ENCODE assay signal across 11 mouse cellular contexts in genomic region chr2:10242970-10243369, GRCm38 (mm10).
DNase-seq lines count a peak whose midpoint lies in the region; ATAC-seq and TF ChIP-seq lines count a peak whose summit lies in the region.
"Had no signal": no experiment of that assay in that cellular context is flagged by ENCODE, and none has a peak within 500 bp of the region (broad histone marks: within the 10 kb centered on the region; RNA-seq: fewer than 3 reads in every experiment).

No protein-coding gene starts in this region.

- H3K4me1 ChIP-seq in stomach, postnatal 0 days (replicated peaks; ENCODE audit: control insufficient read depth, insufficient read depth), result no peaks in the 10 kb centered on the region

- H3K4me2 ChIP-seq in stomach, postnatal 0 days (replicated peaks; ENCODE audit: low read depth), result no peak overlapping the region

- ATAC-seq in stomach, postnatal 0 days (ENCODE audit: low FRiP score, low TSS enrichment), result peak; percentile 60; the same call in 1 of the 2 replicates
- no peak for ATAC-seq in monocyte, adult 5-6 weeks (replicated peaks; ENCODE audit: insufficient number of reproducible peaks, low FRiP score, low TSS enrichment, poor library complexity, severe bottlenecking)
- no peak for ATAC-seq in activated CD4-positive, CD25-positive, alpha-beta regulatory T cell, adult 4 months
- ATAC-seq: hindbrain, postnatal 0 days had no signal

- WGBS in stomach, postnatal 0 days, result 12% methylated on average over 9 of the region's 9 CpGs

- H3K9me3 ChIP-seq in stomach, postnatal 0 days (ENCODE audit: control insufficient read depth, low read length), result no peaks in the 10 kb centered on the region

- no peak overlapping the region for H3K9ac ChIP-seq in stomach, postnatal 0 days (ENCODE audit: low read length)

- TF ChIP-seq EP300 in stomach, postnatal 0 days (optimal IDR thresholded peaks at IDR 0.05), result no peak

- intact Hi-C loops in gastrocnemius, adult 2 months (cut with DNase I), result no loop called here
- intact Hi-C loops in gastrocnemius, postnatal 14 days (cut with DNase I; ENCODE audit: low total_unique reads), result no loop called here

- H3K4me3 ChIP-seq in gastrocnemius, adult 2 months, result no peak overlapping the region
- no peak overlapping the region for H3K4me3 ChIP-seq in stomach, postnatal 0 days (ENCODE audit: low read depth, low read length)
- H3K4me3 ChIP-seq: megakaryocyte, embryonic 14.5 days had no signal

- TF ChIP-seq CTCF in gastrocnemius, adult 2 months (IDR thresholded peaks at IDR 0.05), result no peak
- no peak for TF ChIP-seq CTCF in stomach, postnatal 0 days (IDR thresholded peaks at IDR 0.05; ENCODE audit: low read depth)

- DNase-seq in gastrocnemius, adult 2 months, result peak; percentile 39
- DNase-seq in gastrocnemius, postnatal 14 days, result no peak
- peak; percentile 54 for DNase-seq in ovary, adult 18-20 months (ENCODE audit: low spot score)
- no peak for DNase-seq in ovary, postnatal 10 days (ENCODE audit: low spot score)
- peak; percentile 47 for DNase-seq in kidney, postnatal 14 days
- peak; percentile 21 for DNase-seq in stomach, postnatal 0 days (ENCODE audit: low spot score)
- DNase-seq: cerebellum, postnatal 14 days had no signal

- no peak overlapping the region for H3K27ac ChIP-seq in gastrocnemius, adult 2 months
- H3K27ac ChIP-seq in stomach, postnatal 0 days (replicated peaks), result no peak overlapping the region
- H3K27ac ChIP-seq: hindbrain, postnatal 0 days had no signal

- H3K36me3 ChIP-seq in stomach, postnatal 0 days (ENCODE audit: control insufficient read depth, insufficient read depth, low read length), result 0 out of 2 replicates have a peak, but pooled peaks cover 2% of the 10 kb centered on the region

- H3K27me3 ChIP-seq in stomach, postnatal 0 days (ENCODE audit: control insufficient read depth, insufficient read depth, low read length), result no peaks in the 10 kb centered on the region
- H3K27me3 ChIP-seq: megakaryocyte, embryonic 14.5 days had no signal

Comparison
In these comparisons a context has a peak if more than half of its experiments do, and no peak if none do; other contexts are left out.
1. DNase-seq: peak in gastrocnemius, adult 2 months (single experiment), ovary, adult 18-20 months (single experiment), kidney, postnatal 14 days (single experiment) and stomach, postnatal 0 days (single experiment); none in gastrocnemius, postnatal 14 days (single experiment) and ovary, postnatal 10 days (single experiment).